Mouse (Mus musculus): ENCODE measurements at regions not wholly inside any gene's neighbourhood (a gene's known extent, or its start where the extent isn't known, plus 50 kb on each side); places are given as distances from the start of the nearest gene placed in this dataset.

- H3K27me3 ChIP-seq (ENCODE audit: control insufficient read depth, insufficient read depth, low read length): no peaks in the 10 kb centered on the region
- H3K9ac ChIP-seq (replicated peaks; ENCODE audit: low read depth, low read length): no peak overlapping the region
- no peaks in the 10 kb centered on the region for H3K36me3 ChIP-seq (ENCODE audit: control insufficient read depth, insufficient read depth, low read length)
- H3K27ac ChIP-seq (ENCODE audit: low read depth, low read length): no peak overlapping the region
- no peaks in the 10 kb centered on the region for H3K4me1 ChIP-seq (ENCODE audit: control insufficient read depth, insufficient read depth, low read length)
- H3K4me2 ChIP-seq (ENCODE audit: low read depth, low read length): no peak overlapping the region
- no peak for ATAC-seq (ENCODE audit: low read depth)
- WGBS: 70% methylated on average over 4 of the region's 4 CpGs
- H3K4me3 ChIP-seq (ENCODE audit: low read depth, low read length): no peak overlapping the region
- no peaks in the 10 kb centered on the region for H3K9me3 ChIP-seq (ENCODE audit: control insufficient read depth, low read length)
Measured at GRCm38 (mm10) chr17:44432524-44433295, 244.3 kb downstream of the Clic5 start.

DNA sequence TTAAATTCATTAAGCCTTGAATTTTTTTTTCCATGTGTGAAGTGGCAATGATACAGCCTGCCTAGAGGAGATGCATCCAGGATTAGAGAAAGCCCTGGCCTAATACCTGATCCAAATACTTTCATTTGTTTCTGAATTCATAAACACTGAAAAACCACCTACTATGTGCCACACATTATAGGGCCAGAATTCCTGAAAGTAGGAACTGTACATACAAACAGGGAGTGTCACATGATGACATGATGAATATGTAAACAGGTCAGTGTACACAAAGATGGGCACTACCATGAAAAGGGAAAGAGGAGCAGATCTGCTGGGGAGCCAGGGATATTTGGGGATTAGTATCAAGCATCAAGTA, 244.9 kb downstream of the Clic5 start:
- no peak for ATAC-seq (ENCODE audit: low read depth)
- Histone ChIP-seq H3K4me3 (ENCODE audit: low read depth, low read length) (no peak overlapping the region), H3K27me3 (ENCODE audit: control insufficient read depth, insufficient read depth, low read length) (no peaks in the 10 kb centered on the region), H3K4me1 (ENCODE audit: control insufficient read depth, insufficient read depth, low read length) (no peaks in the 10 kb centered on the region), H3K9me3 (ENCODE audit: control insufficient read depth, low read length) (no peaks in the 10 kb centered on the region), H3K27ac (ENCODE audit: low read depth, low read length) (no peak overlapping the region), H3K9ac (replicated peaks; ENCODE audit: low read depth, low read length) (no peak overlapping the region), H3K4me2 (ENCODE audit: low read depth, low read length) (no peak overlapping the region), H3K36me3 (ENCODE audit: control insufficient read depth, insufficient read depth, low read length) (no peaks in the 10 kb centered on the region)

DNA sequence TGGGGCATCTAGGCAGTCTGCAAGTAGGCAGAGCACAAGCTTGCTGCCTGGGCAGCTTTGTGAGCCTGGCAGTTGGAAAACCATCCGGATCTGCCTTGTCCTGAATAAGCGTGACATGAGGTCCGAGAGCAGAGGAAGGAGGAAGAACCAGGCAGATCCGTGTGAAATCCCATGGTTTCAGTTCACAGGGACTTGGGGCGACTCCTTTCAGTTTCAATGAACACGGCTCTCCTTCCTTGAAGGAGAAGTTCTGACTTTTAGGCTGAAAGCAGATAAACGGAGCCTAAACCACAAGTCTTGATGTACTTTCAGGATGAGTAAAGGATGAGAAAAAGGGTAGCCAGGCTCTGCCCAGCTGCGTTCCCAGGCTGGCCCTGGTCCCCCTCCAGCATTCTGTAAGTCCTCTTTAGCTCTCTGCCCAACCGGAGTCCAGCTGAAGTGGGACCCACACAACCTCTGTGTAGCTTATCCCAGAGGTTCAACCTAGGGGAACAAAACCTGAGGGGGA, 248.2 kb downstream of the Clic5 start:
- no peak for ATAC-seq (ENCODE audit: low read depth)
- Histone ChIP-seq H3K36me3 (ENCODE audit: control insufficient read depth, insufficient read depth, low read length) (no peaks in the 10 kb centered on the region), H3K4me3 (ENCODE audit: low read depth, low read length) (no peak overlapping the region), H3K9ac (replicated peaks; ENCODE audit: low read depth, low read length) (no peak overlapping the region), H3K27ac (ENCODE audit: low read depth, low read length) (no peak overlapping the region), H3K4me1 (ENCODE audit: control insufficient read depth, insufficient read depth, low read length) (no peaks in the 10 kb centered on the region), H3K4me2 (ENCODE audit: low read depth, low read length) (no peak overlapping the region), H3K9me3 (ENCODE audit: control insufficient read depth, low read length) (no peaks in the 10 kb centered on the region), H3K27me3 (ENCODE audit: control insufficient read depth, insufficient read depth, low read length) (no peaks in the 10 kb centered on the region)
- 90% methylated on average over 9 of the region's 9 CpGs for WGBS

DNA sequence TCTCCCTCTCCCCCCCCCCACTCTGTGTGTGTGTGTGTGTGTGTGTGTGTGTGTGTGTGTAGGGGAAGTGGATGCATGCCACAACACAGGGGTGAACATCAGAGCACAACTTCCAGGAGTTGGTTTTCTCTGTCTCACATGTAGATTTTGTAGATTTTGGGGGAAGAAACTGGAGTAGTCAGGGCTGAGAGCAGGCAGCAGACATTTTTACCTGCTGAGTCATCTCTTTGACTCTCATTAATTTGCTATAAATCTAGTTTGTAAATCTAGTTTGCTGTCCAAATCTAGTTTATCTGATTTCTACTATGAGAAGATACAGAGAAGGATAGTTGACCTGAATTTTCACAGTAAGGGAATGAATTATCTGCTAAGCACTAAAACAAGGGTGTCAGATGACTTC, 250.1 kb downstream of the Clic5 start:
- Histone ChIP-seq H3K9me3 (ENCODE audit: control insufficient read depth, low read length) (no peaks in the 10 kb centered on the region), H3K4me2 (ENCODE audit: low read depth, low read length) (no peak overlapping the region), H3K4me3 (ENCODE audit: low read depth, low read length) (no peak overlapping the region), H3K4me1 (ENCODE audit: control insufficient read depth, insufficient read depth, low read length) (no peaks in the 10 kb centered on the region), H3K36me3 (ENCODE audit: control insufficient read depth, insufficient read depth, low read length) (no peaks in the 10 kb centered on the region), H3K9ac (replicated peaks; ENCODE audit: low read depth, low read length) (no peak overlapping the region), H3K27me3 (ENCODE audit: control insufficient read depth, insufficient read depth, low read length) (no peaks in the 10 kb centered on the region), H3K27ac (ENCODE audit: low read depth, low read length) (no peak overlapping the region)
- ATAC-seq (ENCODE audit: low read depth): no peak

DNA sequence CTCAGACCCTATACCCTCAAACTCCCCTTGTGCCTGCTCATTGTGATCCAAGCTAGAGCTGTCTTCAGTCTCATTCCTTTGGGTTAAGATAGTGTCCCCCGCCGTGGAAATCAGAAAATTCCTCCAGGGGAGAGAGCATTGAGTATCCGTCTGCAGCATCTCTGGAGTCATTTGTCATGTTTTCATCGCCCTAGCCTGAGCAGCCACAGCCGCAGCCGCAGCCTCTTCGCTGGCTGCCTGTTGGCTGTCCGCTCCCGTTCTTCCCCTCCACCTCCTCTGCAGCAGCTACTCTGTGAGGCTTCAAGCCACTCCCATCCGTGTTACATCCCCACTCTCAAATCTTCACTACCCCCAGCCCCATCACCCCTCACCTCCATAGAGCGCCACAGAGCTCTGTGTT, 255.1 kb downstream of the Clic5 start:
- H3K36me3 ChIP-seq (ENCODE audit: control insufficient read depth, insufficient read depth, low read length): no peaks in the 10 kb centered on the region
- 53% methylated on average over 11 of the region's 11 CpGs for WGBS
- no peak overlapping the region for H3K9ac ChIP-seq (replicated peaks; ENCODE audit: low read depth, low read length)
- no peak overlapping the region for H3K4me2 ChIP-seq (ENCODE audit: low read depth, low read length)
- no peaks in the 10 kb centered on the region for H3K9me3 ChIP-seq (ENCODE audit: control insufficient read depth, low read length)
- no peak overlapping the region for H3K27ac ChIP-seq (ENCODE audit: low read depth, low read length)
- H3K4me3 ChIP-seq (ENCODE audit: low read depth, low read length): no peak overlapping the region
- ATAC-seq (ENCODE audit: low read depth): no peak
- no peaks in the 10 kb centered on the region for H3K27me3 ChIP-seq (ENCODE audit: control insufficient read depth, insufficient read depth, low read length)
- H3K4me1 ChIP-seq (ENCODE audit: control insufficient read depth, insufficient read depth, low read length): no peaks in the 10 kb centered on the region

GRCm38 (mm10) chr17:44445361-44445760, 257.0 kb downstream of the Clic5 start:
- no peak overlapping the region for H3K4me3 ChIP-seq (ENCODE audit: low read depth, low read length)
- no peak for ATAC-seq (ENCODE audit: low read depth)
- no peak overlapping the region for H3K27ac ChIP-seq (ENCODE audit: low read depth, low read length)

More at GRCm38 (mm10) chr17:44445361-44445760, 257.0 kb downstream of the Clic5 start:
- no peaks in the 10 kb centered on the region for H3K4me1 ChIP-seq (ENCODE audit: control insufficient read depth, insufficient read depth, low read length)
- no peak overlapping the region for H3K9ac ChIP-seq (replicated peaks; ENCODE audit: low read depth, low read length)
- no peaks in the 10 kb centered on the region for H3K27me3 ChIP-seq (ENCODE audit: control insufficient read depth, insufficient read depth, low read length)
- H3K4me2 ChIP-seq (ENCODE audit: low read depth, low read length): no peak overlapping the region
- no peaks in the 10 kb centered on the region for H3K9me3 ChIP-seq (ENCODE audit: control insufficient read depth, low read length)
- 79% methylated on average over 3 of the region's 3 CpGs for WGBS
- no peaks in the 10 kb centered on the region for H3K36me3 ChIP-seq (ENCODE audit: control insufficient read depth, insufficient read depth, low read length)
